25 mouse cellular contexts compared by ENCODE assay signal in genomic region chr16:8444911-8445310, GRCm38 (mm10). TPM values are rescaled to one million over a fixed set of nuclear protein-coding genes. Genes with fewer than 3 reads are reported as not detected.
"Had no signal": no experiment of that assay in that cellular context is flagged by ENCODE, and none has a peak within 500 bp of the region (broad histone marks: within the 10 kb centered on the region; RNA-seq: fewer than 3 reads in every experiment).

No protein-coding gene starts in this region.

- H3K9ac ChIP-seq: kidney, embryonic 15.5 days; limb, embryonic 12.5 days; limb, embryonic 15.5 days; liver, embryonic 13.5 days; midbrain, embryonic 13.5 days; neural tube, embryonic 12.5 days; neural tube, embryonic 15.5 days had no signal

- DNase-seq: kidney, adult 11 months; kidney, adult 8-10 months; kidney, postnatal 10 days; kidney, postnatal 36 days; layer of hippocampus, postnatal 36 days; liver, embryonic 13.5 days; lung, adult 2 months; lung, postnatal 14 days; lung, postnatal 4 days; right cerebral cortex, adult 18-20 months; right cerebral cortex, postnatal 14 days; right cerebral cortex, postnatal 4 days; thymus, adult 18-20 months; thymus, postnatal 36 days had no signal

- ATAC-seq: midbrain, embryonic 13.5 days had no signal

- H3K36me3 ChIP-seq: kidney, embryonic 15.5 days; limb, embryonic 12.5 days; limb, embryonic 15.5 days; liver, embryonic 13.5 days; midbrain, embryonic 13.5 days; neural tube, embryonic 12.5 days; neural tube, embryonic 15.5 days had no signal

- H3K27me3 ChIP-seq: kidney, embryonic 15.5 days; limb, embryonic 12.5 days; limb, embryonic 15.5 days; liver, embryonic 13.5 days; midbrain, embryonic 13.5 days; neural tube, embryonic 12.5 days; neural tube, embryonic 15.5 days had no signal

- H3K4me1 ChIP-seq: kidney, embryonic 15.5 days; liver, embryonic 13.5 days; midbrain, embryonic 13.5 days; neural tube, embryonic 12.5 days; neural tube, embryonic 15.5 days had no signal

- H3K4me3 ChIP-seq: kidney, embryonic 15.5 days; limb, embryonic 12.5 days; limb, embryonic 15.5 days; liver, embryonic 13.5 days; midbrain, embryonic 13.5 days; neural tube, embryonic 12.5 days; neural tube, embryonic 15.5 days had no signal

- H3K4me2 ChIP-seq: kidney, embryonic 15.5 days; limb, embryonic 12.5 days; limb, embryonic 15.5 days; liver, embryonic 13.5 days; midbrain, embryonic 13.5 days; neural tube, embryonic 12.5 days; neural tube, embryonic 15.5 days had no signal

- H3K9me3 ChIP-seq: kidney, embryonic 15.5 days; limb, embryonic 12.5 days; limb, embryonic 15.5 days; liver, embryonic 13.5 days; midbrain, embryonic 13.5 days; neural tube, embryonic 12.5 days; neural tube, embryonic 15.5 days had no signal

- H3K27ac ChIP-seq: kidney, embryonic 15.5 days; limb, embryonic 12.5 days; limb, embryonic 15.5 days; liver, embryonic 13.5 days; midbrain, embryonic 13.5 days; neural tube, embryonic 12.5 days; neural tube, embryonic 15.5 days; stomach, postnatal 0 days had no signal

RNA-seq across cellular contexts. Expression of gene Tmem114, which starts 20.0 kb away (rescaled TPM):
- polyA plus RNA-seq: limb, embryonic 12.5 days; limb, embryonic 15.5 days; liver, embryonic 13.5 days; liver, embryonic 16.5 days; lung, adult 2 months; lung, embryonic 16.5 days; neural tube, embryonic 12.5 days; stomach, embryonic 14.5 days; stomach, postnatal 0 days; urinary bladder, adult 2 months had no signal
